Mouse (Mus musculus) lung, adult 2 months (tissue): ENCODE results near the gene Kalrn.

Experiments used
- CTCF ChIP-seq: fragments of 200-500 bp; IDR thresholded peaks from 2 replicates; pipeline ENCODE4 v1.5.1; 2011; ENCODE audit warnings: mild to moderate bottlenecking, low read length, control low read depth; ENCODE audit not compliant: insufficient read depth
- POLR2A ChIP-seq: fragments of 200-500 bp; IDR thresholded peaks from 2 replicates; pipeline ENCODE4 v1.6.1; 2011; ENCODE audit warnings: low read depth, mild to moderate bottlenecking, control low read depth, low read length, borderline replicate concordance; ENCODE audit errors: extremely low read depth

GRCm38 (mm10) chr16:33965878-33966537 lies 607.3 kb downstream of the Kalrn start:
- TF ChIP-seq CTCF (no peak), POLR2A (no peak)
